Mouse (Mus musculus) myocyte (in vitro differentiated cells): ENCODE results near the gene H2al1g.
"Not testable (repeated sequence)": the region's sequence is repeated elsewhere in the genome, so short reads cannot be mapped to it uniquely, and the experiment has no call there.

Experiments
- CEBPB ChIP-seq: IDR thresholded peaks from 2 replicates; pipeline ENCODE4 v1.6.1; 2011; ENCODE audit warnings: mild to moderate bottlenecking, moderate library complexity; ENCODE audit not compliant: poor library complexity, insufficient read depth, severe bottlenecking
- E2F4 ChIP-seq: IDR thresholded peaks from one replicate; pipeline ENCODE4 v1.6.1; 2011; ENCODE audit warnings: mild to moderate bottlenecking, control low read depth, moderate library complexity; ENCODE audit not compliant: insufficient read depth
- MAX ChIP-seq: IDR thresholded peaks from one replicate; pipeline ENCODE4 v1.6.1; 2011; ENCODE audit warnings: low read depth, mild to moderate bottlenecking, control low read depth
- MYOD1 ChIP-seq, 3 experiments: IDR thresholded peaks; one replicate each; pipeline ENCODE4 v1.6.1; 2011; ENCODE audit warnings: control low read depth in 2 of 3, low read depth in 2 of 3, mild to moderate bottlenecking in 2 of 3, moderate library complexity in 1 of 3; ENCODE audit not compliant: insufficient read length in 2 of 3, control insufficient read depth in 1 of 3
- MYOG ChIP-seq, 3 experiments: IDR thresholded peaks; one replicate each; pipeline ENCODE4 v1.6.1; 2011; ENCODE audit warnings: control low read depth in 2 of 3, low read depth in 2 of 3, mild to moderate bottlenecking in 2 of 3; ENCODE audit not compliant: insufficient read length in 2 of 3, control insufficient read depth in 1 of 3, insufficient read depth in 1 of 3
- POLR2A ChIP-seq: IDR thresholded peaks from one replicate; pipeline ENCODE4 v1.6.1; 2011; ENCODE audit warnings: low read depth, mild to moderate bottlenecking, control low read depth, moderate library complexity; ENCODE audit not compliant: insufficient read length
- POLR2AphosphoS2 ChIP-seq: IDR thresholded peaks from one replicate; pipeline ENCODE4 v1.6.1; 2011; ENCODE audit warnings: low read depth, control low read depth; ENCODE audit not compliant: insufficient read length
- REST ChIP-seq: IDR thresholded peaks from one replicate; pipeline ENCODE4 v1.6.1; 2011; ENCODE audit warnings: mild to moderate bottlenecking, control low read depth, moderate library complexity; ENCODE audit not compliant: insufficient read depth, insufficient read length
- SRF ChIP-seq: IDR thresholded peaks from one replicate; pipeline ENCODE4 v1.6.1; 2011; ENCODE audit warnings: low read depth; ENCODE audit not compliant: control insufficient read depth, insufficient read length
- TCF12 ChIP-seq: IDR thresholded peaks from one replicate; pipeline ENCODE4 v1.6.1; 2011; ENCODE audit warnings: mild to moderate bottlenecking, control low read depth; ENCODE audit not compliant: poor library complexity, insufficient read depth, severe bottlenecking
- USF1 ChIP-seq: IDR thresholded peaks from one replicate; pipeline ENCODE4 v1.6.1; 2011; ENCODE audit warnings: low read depth, mild to moderate bottlenecking, control low read depth, moderate library complexity

DNA sequence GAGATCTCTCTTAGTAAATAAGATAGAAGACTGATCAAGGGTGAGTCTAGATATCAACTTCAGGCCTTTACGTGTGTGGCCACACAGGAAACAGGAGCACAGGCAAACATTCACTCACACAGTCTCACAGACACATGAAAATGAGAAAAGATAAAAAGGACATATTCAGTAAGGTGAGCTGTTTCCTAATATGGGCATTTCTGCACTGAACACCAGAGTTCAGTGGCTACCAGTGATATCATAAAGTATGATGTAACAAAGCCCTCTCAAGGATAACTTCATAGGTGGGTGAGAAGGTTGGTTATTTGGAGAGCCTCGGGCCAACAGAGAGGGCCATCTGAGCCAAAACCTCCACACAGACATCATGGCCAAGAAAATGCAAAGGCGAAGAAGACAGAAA, 19.1 kb upstream of the H2al1g start, which contains the start of gene H2al1a:
- not testable (repeated sequence) for TF ChIP-seq SRF; POLR2A; MAX; MYOG (IDR thresholded peaks at IDR 0.05; ENCODE audit: control insufficient read depth in 1 of 3, insufficient read depth in 1 of 3, insufficient read length in 2 of 3, low read depth in 2 of 3); POLR2AphosphoS2; USF1; E2F4; MYOD1 (IDR thresholded peaks at IDR 0.05; ENCODE audit: control insufficient read depth in 1 of 3, insufficient read length in 2 of 3, low read depth in 2 of 3); TCF12; CEBPB; REST
